Mouse (Mus musculus): Measurements from ENCODE around the gene Slamf9.
A peak's percentile ranks its signal among the peaks of the same experiment; 100 is the strongest.

Gene Slamf9

DNA sequence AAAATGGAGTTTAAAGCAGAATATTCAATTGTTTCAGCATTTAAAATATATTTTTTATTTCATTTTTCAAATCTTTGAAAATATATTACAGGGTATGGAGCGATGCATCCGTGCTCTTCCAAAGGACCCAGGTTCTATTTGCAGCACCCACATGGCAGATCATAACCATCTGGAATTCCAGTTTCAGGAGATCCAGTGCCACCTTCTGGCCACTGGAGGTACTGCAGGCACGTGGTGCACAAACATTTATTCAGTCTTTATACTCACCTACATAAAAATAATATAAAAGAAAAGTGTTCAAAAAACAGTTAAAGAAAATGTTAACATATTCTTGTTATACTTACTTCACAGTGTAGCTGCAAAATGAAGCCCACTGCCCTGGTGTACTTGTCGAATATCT is 42.9 kb downstream of the Slamf9 start:
- no peak for DNase-seq

DNA sequence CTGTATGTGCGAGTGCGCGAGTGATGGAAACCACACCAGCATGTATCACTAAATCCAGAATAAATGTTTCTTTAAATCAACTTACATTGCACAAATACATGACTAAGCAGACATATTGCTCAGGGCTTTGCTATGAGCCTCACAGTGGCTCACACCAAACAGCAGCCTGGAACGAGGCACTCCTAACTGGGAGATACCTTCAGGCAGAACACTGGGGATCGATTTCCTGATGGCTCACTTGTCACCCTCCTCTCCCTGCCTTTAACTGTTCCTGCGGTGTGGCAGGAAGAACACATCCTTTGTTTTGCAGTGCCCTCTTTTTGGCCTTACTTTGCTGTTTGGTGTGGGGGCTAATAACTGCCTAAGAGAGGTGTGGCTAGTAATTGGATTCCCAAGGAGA is 44.5 kb downstream of the Slamf9 start:
- DNase-seq: no peak

DNA sequence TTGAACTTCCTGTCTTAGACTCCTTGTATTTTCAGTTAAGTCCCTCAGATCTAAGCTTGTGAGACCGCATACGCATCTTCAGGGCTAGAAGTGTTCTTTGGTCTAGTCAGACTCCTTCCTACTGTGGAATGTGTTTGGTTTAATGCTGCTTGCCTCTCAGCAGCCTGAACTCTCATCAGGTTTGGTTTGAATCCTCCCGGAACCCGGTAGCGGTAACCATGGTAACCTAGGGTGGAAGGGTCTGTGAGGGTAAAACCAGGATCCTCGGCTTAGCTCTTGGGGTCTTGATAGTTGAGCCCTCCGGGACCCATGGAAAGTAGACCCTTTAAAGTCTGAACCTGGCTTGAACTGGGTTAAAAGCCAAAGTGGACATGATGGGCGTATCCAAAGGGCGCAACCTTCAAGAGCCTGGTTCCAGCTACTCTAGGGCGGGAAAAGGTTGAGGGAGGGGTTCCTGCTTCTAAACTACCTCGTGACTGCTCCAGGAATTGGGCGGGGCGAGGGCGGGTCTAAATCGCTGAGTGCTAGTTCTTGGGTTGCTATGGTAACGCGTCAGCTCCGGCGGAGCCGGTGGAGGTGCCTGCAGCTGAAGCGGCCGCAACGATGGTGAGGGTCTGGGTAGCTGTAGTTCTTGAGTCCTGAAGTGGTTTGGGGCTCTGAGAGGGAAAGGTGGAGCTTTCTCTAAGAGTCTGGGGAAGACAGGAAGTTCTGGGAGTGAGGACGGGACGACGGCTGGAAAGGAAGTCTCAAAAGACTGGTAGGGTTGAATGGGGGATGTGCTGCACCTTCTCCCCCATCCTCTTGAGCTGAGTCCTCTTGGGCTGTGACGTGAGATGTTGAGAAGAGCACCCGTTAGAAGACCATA is 45.6 kb downstream of the Slamf9 start, which contains the start of gene Cfap45:
TSS of gene Cfap45 (plus strand) at position 226 of the 865 bp plus-strand sequence.
- peak; percentile 92 for DNase-seq

DNA sequence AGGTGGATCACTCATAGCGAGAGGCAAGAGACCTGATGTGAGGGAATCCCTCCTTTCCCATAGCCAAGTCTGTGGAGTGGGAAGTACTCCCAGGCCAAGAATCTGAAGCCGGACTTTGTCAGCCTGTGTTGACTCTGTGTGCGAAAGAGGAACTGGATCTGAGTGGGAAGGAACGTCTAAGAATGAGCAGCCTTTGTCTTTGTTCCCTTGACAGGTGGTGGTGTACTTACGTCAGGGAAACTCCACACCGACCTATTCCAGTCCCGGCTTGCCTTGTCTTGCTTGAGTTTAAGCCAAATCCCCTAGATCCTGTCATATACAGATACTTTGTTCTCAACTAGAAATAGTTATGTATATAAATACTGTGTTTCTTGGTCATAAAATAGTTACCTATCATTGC is 47.4 kb downstream of the Slamf9 start:
- DNase-seq: no peak

DNA sequence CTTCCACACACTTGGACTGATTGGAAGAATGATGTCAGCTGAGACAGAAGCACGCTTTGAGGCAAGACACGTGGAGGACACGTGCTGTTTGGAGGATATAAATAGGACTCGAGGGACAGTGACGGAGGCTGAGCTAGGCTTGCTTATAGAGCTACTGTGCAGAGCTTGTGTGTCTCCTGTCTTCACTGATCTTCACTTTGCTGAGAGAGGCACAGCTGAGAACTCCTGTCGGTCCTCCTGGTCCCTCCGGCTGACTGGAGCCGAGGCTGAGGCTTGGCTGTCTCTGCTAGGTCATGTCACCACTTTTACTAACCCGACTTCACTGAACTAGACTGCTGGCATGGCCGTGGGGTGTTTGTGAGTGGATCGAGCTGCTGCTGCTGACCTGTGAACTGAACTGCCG is 48.5 kb downstream of the Slamf9 start:
- DNase-seq: no peak

DNA sequence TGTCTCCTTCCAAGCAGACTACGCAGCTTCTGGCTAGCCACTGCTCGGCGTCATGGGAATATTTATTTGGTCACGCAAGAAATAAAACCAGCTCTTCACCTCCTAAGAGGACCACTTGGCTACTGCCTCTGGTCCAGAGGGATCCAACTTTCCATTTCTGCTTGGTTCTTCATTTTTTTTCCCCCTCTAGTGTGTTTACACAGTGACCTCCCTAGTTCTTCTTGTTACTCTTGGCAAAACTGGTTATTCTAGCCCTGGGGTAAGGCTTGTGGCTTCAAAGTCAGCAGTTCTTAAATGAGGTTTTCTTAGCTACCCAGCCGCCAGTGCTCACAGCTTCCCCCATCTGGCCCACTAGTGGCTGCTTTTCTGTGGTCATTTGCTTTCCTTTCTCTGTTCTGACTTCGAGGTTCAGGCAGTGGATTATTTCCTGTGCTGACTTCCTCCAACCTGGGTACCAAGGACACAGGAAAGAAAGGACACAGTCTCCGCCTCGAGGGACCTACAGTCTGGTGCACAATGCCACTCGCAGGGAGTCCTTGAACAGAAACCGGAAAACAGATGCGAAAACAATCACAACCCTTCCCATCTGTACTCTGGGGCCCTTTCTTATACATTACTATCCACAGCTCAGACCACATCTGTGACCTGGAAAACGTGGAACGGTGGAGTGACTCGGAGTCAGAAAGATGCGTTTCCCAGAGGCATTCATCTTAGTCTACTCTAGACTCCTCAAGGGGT is 50.0 kb downstream of the Slamf9 start:
- peak; percentile 21 for DNase-seq

DNA sequence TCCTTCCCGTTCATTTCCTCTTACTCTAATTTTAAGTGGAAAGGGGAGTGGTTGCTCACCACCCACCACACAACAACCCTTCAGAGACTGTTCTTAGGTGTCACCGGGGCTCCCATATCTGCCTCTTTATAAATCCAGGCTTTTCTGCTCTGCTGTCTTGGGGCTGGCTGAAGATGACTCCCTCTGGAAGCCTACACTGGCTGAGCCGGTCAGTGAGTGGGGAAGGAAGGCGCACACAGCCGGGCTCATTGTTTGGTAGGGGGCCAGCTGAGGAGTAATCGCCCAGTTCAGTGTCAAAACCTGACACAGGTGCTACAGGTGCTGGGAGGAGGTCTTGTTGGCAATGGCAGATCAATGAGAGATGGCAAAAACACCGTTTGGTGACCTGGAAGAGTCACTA is 50.8 kb downstream of the Slamf9 start:
- DNase-seq: no peak

DNA sequence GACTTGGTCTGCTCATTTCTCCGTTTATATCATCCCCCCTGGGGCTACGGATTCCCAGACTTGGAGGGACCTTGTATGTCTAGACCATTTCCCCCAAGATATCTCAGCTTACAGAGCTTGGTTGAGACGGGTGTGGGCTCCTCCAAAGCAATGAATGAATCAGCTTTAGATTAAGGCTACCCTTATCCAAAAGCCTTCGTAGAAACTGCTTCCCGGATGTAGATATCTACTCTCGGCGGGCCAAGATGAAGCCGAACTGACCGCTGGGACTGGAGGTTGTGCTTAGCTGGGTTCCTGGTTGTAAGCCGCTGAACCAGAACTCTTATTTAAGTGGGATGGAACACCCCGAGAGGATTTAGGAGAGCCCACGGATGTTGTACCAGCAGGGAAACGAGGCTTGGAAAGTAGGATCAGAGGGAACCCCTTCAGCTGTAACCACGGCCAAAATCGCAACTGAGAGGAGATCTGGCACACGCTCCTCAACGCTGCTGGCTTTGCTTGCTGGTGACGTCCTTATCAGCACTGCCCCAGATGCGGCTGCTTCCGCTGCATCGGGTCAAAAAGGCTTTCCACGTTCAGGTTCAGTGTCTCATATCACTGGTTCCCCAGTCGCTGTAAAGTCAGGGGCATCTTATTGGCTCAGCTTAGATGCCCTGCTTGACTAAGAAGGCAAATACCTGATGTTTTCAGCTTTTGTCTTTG is 51.4 kb downstream of the Slamf9 start:
- DNase-seq: no peak

DNA sequence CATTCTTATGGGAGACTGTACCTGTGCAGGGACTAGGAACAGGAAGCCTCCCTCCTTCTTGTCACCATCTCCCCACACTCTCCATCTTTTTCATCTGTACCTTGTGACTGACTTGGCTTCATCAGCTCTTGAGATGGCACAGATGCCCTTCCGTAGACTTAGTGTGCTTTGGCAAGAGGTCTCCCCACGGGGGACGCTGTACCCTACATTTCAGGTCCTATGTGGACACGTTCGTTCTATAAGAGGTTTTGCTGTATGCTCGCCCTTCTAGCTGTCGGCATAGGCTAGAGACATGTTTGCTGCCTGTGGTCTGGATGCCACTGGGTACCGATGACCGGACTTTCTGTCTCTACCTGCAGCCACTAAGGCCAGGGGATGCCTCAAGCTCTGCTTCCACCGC is 52.3 kb downstream of the Slamf9 start:
- no peak for DNase-seq
